Mouse (Mus musculus): ENCODE data around the gene Ubxn2a.

DNA sequence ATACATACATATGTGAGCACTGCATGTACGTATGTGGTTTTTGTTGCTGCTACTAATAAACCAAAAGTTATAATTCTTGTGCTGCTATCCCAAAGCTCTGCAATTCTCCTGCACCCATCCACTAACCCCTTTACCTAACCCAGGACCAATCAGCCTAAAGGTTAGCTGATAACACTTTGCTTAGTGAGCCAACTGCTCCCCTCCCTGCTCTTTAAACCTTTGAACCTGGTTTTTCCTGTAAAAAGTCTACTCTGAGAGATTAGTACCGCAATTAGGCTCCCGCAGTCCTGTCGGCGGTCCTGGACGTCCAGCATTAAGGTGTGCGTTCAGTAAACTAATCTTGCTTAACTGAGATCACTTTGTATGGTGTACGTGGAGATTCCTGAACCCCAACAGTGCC is 31.9 kb downstream of the Ubxn2a start:
- no peak for TF ChIP-seq CTCF (IDR thresholded peaks at IDR 0.05; ENCODE audit: low read depth)
- no peak for TF ChIP-seq EP300 (optimal IDR thresholded peaks at IDR 0.05)
